Mouse (Mus musculus) hindbrain, embryonic 11.5 days (tissue): ENCODE measurements around the gene Wdr75. TPM values are rescaled to one million over a fixed set of nuclear protein-coding genes. Genes with fewer than 3 reads are reported as not detected.

Experiments
- ATAC-seq: fragments of 200-750 bp; cut with Nextera tagmentation; 2 replicates; pipeline ENCODE4 v1.8.0; 2017; ENCODE audit warnings: mild to moderate bottlenecking, moderate TSS enrichment, moderate library complexity; ENCODE audit not compliant: low FRiP score
- DNase-seq: peaks from one replicate; pipeline ENCODE4 v3.0.0-alpha.2; 2015; ENCODE audit warnings: low spot score
- H3K27ac ChIP-seq: fragments of 300-500 bp; sonication (generic); 2 replicates; pipeline ENCODE4 v1.5.1; 2014; ENCODE audit warnings: mild to moderate bottlenecking, low read depth, low read length
- H3K27me3 ChIP-seq: fragments of 300-500 bp; sonication (generic); 2 replicates; pipeline ENCODE4 v1.6.1; 2014; ENCODE audit warnings: mild to moderate bottlenecking, low read length, moderate library complexity, mixed read lengths; ENCODE audit not compliant: control insufficient read depth, insufficient read depth
- H3K36me3 ChIP-seq: fragments of 300-500 bp; sonication (generic); 2 replicates; pipeline ENCODE4 v1.6.1; 2014; ENCODE audit warnings: mild to moderate bottlenecking, low read length, moderate library complexity, mixed read lengths; ENCODE audit not compliant: control insufficient read depth, insufficient read depth
- H3K4me1 ChIP-seq: fragments of 300-500 bp; sonication (generic); replicated peaks from 2 replicates; pipeline ENCODE4 v1.6.1; 2014; ENCODE audit warnings: low read length, mixed read lengths; ENCODE audit not compliant: control insufficient read depth, insufficient read depth
- H3K4me2 ChIP-seq: fragments of 300-500 bp; sonication (generic); replicated peaks from 2 replicates; pipeline ENCODE4 v1.6.1; 2014; ENCODE audit warnings: mild to moderate bottlenecking, low read depth, low read length
- H3K4me3 ChIP-seq: fragments of 300-500 bp; sonication (generic); 2 replicates; pipeline ENCODE4 v1.5.1; 2014; ENCODE audit warnings: low read depth, low read length
- H3K9ac ChIP-seq: fragments of 300-500 bp; sonication (generic); 2 replicates; pipeline ENCODE4 v1.6.1; 2014; ENCODE audit warnings: low read depth, low read length
- H3K9me3 ChIP-seq: fragments of 300-500 bp; sonication (generic); 2 replicates; pipeline ENCODE4 v1.6.1; 2016; ENCODE audit warnings: low read length; ENCODE audit not compliant: control insufficient read depth
- WGBS: fragments of 180-500 bp; shearing (Covaris S2); extraction: QIAGEN DNeasy Blood & Tissue Kit; methylation state at CpG from one replicate; pipeline ENCODE4 v1.1.7; 2014; 5-methylcytosine and 5-hydroxymethylcytosine counted together
- polyA plus RNA-seq: library from polyadenylated mRNA; unstranded; fragments of >200 nt; fragmentation: Nextera tagmentation; extraction: Ambion mirVana; gene quantifications from 2 replicates; pipeline ENCODE4 v1.2.1, GENCODE M21; 2014

Gene Wdr75
- polyA plus RNA-seq = 75.3 and 83.1 TPM in 2 replicates

GRCm38 (mm10) chr1:45794969-45795908, at the start of gene Wdr75:
TSS of gene Wdr75 (plus strand) at chr1:45795166.
- WGBS = under 1% methylated on average over 70 of the region's 70 CpGs
- H3K9me3 ChIP-seq = no peaks in the 10 kb centered on the region
- peak; percentile 100 for ATAC-seq

GRCm38 (mm10) chr1:45755902-45756301, 39.1 kb upstream of the Wdr75 start:
- no peak overlapping the region for H3K9ac ChIP-seq
- H3K4me3 ChIP-seq = no peak overlapping the region
- H3K9me3 ChIP-seq = no peaks in the 10 kb centered on the region
- no peak overlapping the region for H3K27ac ChIP-seq
- no peak for ATAC-seq
- no peaks in the 10 kb centered on the region for H3K27me3 ChIP-seq
- no peaks in the 10 kb centered on the region for H3K36me3 ChIP-seq
- H3K4me1 ChIP-seq = no peaks in the 10 kb centered on the region
- no peak overlapping the region for H3K4me2 ChIP-seq
- DNase-seq = no peak

More at GRCm38 (mm10) chr1:45794969-45795908, at the start of gene Wdr75:
- Histone ChIP-seq H3K27ac (peak within 1 kb of the TSS; percentile 89), H3K4me3 (peak within 1 kb of the TSS; percentile 80), H3K4me2 (peak within 1 kb of the TSS; percentile 64), H3K9ac (peak within 1 kb of the TSS; percentile 78), H3K4me1 (no peaks in the 10 kb centered on the region; the same call in 1 of the 2 replicates), H3K27me3 (no peaks in the 10 kb centered on the region), H3K36me3 (no peaks in the 10 kb centered on the region)
- peak; percentile 96 for DNase-seq

DNA sequence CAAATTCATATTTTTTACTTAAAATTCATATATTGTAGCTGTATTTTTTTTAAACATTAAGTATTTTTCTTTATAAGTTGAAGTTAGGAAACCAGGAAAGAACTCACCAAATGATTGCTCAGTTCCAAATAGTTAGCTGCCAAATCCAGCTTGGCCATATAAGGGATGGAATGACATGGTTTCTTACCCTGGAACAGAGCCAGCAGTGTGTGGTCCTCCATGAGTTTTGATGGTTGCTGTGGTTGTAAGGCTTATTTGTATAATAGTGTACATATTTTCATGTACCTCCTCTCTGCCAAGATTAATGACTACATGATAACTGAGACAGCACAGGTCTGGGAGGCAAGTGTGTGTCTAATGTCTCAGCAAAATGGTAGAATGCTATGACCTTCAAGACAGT, 38.3 kb upstream of the Wdr75 start:
- no peaks in the 10 kb centered on the region for H3K27me3 ChIP-seq
- no peak for ATAC-seq
- H3K9ac ChIP-seq = no peak overlapping the region
- no peaks in the 10 kb centered on the region for H3K36me3 ChIP-seq
- DNase-seq = no peak
- H3K4me3 ChIP-seq = no peak overlapping the region
- H3K9me3 ChIP-seq = no peaks in the 10 kb centered on the region
- H3K4me2 ChIP-seq = no peak overlapping the region
- H3K27ac ChIP-seq = no peak overlapping the region
- H3K4me1 ChIP-seq = no peaks in the 10 kb centered on the region

- no peaks in the 10 kb centered on the region for H3K9me3 ChIP-seq
These were observed 37.0 kb upstream of the Wdr75 start for GRCm38 (mm10) chr1:45758011-45758410.

GRCm38 (mm10) chr1:45760667-45761467, 34.1 kb upstream of the Wdr75 start:
- 52% methylated on average over 4 of the region's 4 CpGs for WGBS
- H3K9ac ChIP-seq = no peak overlapping the region
- ATAC-seq = no peak
- no peaks in the 10 kb centered on the region for H3K4me1 ChIP-seq
- no peak overlapping the region for H3K4me2 ChIP-seq
- H3K27ac ChIP-seq = no peak overlapping the region
- no peaks in the 10 kb centered on the region for H3K27me3 ChIP-seq
- no peaks in the 10 kb centered on the region for H3K9me3 ChIP-seq
- no peak for DNase-seq
- no peak overlapping the region for H3K4me3 ChIP-seq
- H3K36me3 ChIP-seq = no peaks in the 10 kb centered on the region

More at GRCm38 (mm10) chr1:45758011-45758410, 37.0 kb upstream of the Wdr75 start:
- Histone ChIP-seq H3K4me1 (no peaks in the 10 kb centered on the region), H3K4me3 (no peak overlapping the region), H3K9ac (no peak overlapping the region), H3K36me3 (no peaks in the 10 kb centered on the region), H3K27ac (no peak overlapping the region), H3K4me2 (no peak overlapping the region), H3K27me3 (no peaks in the 10 kb centered on the region)
- WGBS = 97% methylated on average over 1 of the region's 1 CpGs
- no peak for ATAC-seq
- DNase-seq = no peak

DNA sequence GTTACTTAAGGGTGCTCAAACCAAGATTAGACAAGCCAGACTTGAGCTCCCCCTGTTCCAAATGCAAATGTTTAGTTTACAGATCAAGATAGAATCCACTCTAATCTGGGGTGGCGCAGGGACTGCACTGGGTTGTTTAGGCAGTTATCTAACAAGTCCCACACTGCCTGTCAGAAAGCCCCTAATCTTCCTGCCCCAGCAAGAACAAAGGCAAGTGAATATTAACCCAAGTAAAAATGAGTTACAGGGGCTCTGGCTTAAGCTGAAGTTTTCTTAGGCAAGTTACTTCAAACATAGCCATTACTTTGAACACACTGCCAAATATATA, 33.5 kb upstream of the Wdr75 start:
- Histone ChIP-seq H3K4me3 (no peak overlapping the region), H3K4me2 (no peak overlapping the region), H3K9me3 (no peaks in the 10 kb centered on the region), H3K27me3 (no peaks in the 10 kb centered on the region), H3K27ac (no peak overlapping the region), H3K9ac (no peak overlapping the region), H3K4me1 (no peaks in the 10 kb centered on the region), H3K36me3 (no peaks in the 10 kb centered on the region)
- ATAC-seq (no peak), DNase-seq (no peak)
- WGBS = 57% methylated on average over 1 of the region's 1 CpGs

DNA sequence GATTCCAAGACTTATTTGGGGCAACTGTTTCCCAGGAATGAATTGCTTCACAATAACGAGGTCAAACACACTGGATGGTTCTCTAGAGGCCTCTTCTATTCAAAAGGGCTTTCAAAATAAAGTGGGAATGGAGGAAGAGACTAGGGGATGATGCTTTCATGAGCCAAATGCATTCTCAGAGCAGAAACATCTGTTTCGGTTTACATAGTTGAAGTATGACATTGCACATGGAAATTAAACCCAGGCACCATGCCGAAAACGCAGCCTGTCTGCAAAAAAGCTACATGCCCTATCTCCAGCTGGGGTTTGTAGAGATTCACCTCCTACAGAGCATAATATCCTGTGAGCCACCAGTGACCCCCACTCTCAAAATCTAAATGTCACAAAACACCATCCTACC, 29.3 kb upstream of the Wdr75 start:
- Histone ChIP-seq H3K4me2 (no peak overlapping the region), H3K4me1 (no peaks in the 10 kb centered on the region), H3K36me3 (no peaks in the 10 kb centered on the region), H3K27ac (no peak overlapping the region), H3K27me3 (no peaks in the 10 kb centered on the region), H3K9ac (no peak overlapping the region), H3K9me3 (no peaks in the 10 kb centered on the region), H3K4me3 (no peak overlapping the region)
- no peak for ATAC-seq
- 56% methylated on average over 4 of the region's 4 CpGs for WGBS
- DNase-seq = peak; percentile 32

DNA sequence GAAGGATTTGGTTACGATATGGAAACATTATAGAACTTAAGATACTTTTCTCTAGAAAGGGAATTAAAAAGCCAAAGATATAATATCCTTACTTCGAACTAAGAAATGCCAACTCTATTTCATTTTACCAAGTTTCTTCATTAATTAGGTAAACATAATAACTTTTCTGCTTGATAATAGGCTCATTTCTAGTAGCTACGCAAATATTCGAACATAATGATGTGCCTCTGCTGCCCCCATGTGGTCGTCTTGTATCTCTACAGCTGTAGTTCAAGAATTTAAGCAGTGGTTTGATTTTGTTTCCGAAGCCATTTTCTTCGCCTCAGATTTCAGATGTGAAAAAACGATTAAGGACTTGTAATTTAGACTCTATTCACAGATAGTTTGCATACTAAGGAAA, 28.8 kb upstream of the Wdr75 start:
- Histone ChIP-seq H3K27me3 (no peaks in the 10 kb centered on the region), H3K4me2 (no peak overlapping the region), H3K4me1 (no peaks in the 10 kb centered on the region), H3K36me3 (no peaks in the 10 kb centered on the region), H3K4me3 (no peak overlapping the region), H3K9me3 (no peaks in the 10 kb centered on the region), H3K9ac (no peak overlapping the region), H3K27ac (no peak overlapping the region)
- DNase-seq = peak; percentile 81
- 29% methylated on average over 8 of the region's 8 CpGs for WGBS
- peak; percentile 45; the same call in 1 of the 2 replicates for ATAC-seq
